Mouse (Mus musculus): ENCODE measurements around the gene Ndufa7. TPM values are rescaled to one million over a fixed set of nuclear protein-coding genes. Genes with fewer than 3 reads are reported as not detected.

Gene Ndufa7
- polyA plus RNA-seq, 1 experiment from 2014 or later: 402 TPM

- Histone ChIP-seq H3K27ac (ENCODE audit: low read length) (no peak overlapping the region), H3K27me3 (replicated peaks; ENCODE audit: control insufficient read depth, insufficient read depth, low read length) (peaks cover 16% of the 10 kb centered on the region; the same call in 1 of the 2 replicates), H3K9ac (replicated peaks; ENCODE audit: low read depth, low read length) (no peak overlapping the region), H3K36me3 (ENCODE audit: control insufficient read depth, insufficient read depth) (no peaks in the 10 kb centered on the region), H3K4me1 (replicated peaks; ENCODE audit: control insufficient read depth, insufficient read depth, low read length) (peaks cover 6% of the 10 kb centered on the region; the same call in 1 of the 2 replicates), H3K4me3 (replicated peaks; ENCODE audit: low read length) (no peak overlapping the region), H3K9me3 (ENCODE audit: control insufficient read depth, low read length) (no peaks in the 10 kb centered on the region), H3K4me2 (ENCODE audit: low read length) (no peak overlapping the region)
- WGBS: 52% methylated on average over 10 of the region's 10 CpGs
- ATAC-seq: no peak
Measured at GRCm38 (mm10) chr17:33808192-33808591, 16.2 kb upstream of the Ndufa7 start.

- Histone ChIP-seq H3K27me3 (replicated peaks; ENCODE audit: control insufficient read depth, insufficient read depth, low read length) (peaks cover 13% of the 10 kb centered on the region; the same call in 1 of the 2 replicates), H3K9me3 (ENCODE audit: control insufficient read depth, low read length) (no peaks in the 10 kb centered on the region), H3K4me1 (replicated peaks; ENCODE audit: control insufficient read depth, insufficient read depth, low read length) (peaks cover 6% of the 10 kb centered on the region; the same call in 1 of the 2 replicates), H3K36me3 (ENCODE audit: control insufficient read depth, insufficient read depth) (no peaks in the 10 kb centered on the region), H3K27ac (ENCODE audit: low read length) (no peak within 1 kb of the TSS), H3K4me3 (replicated peaks; ENCODE audit: low read length) (peak within 1 kb of the TSS; percentile 50), H3K4me2 (ENCODE audit: low read length) (peak within 1 kb of the TSS; percentile 71), H3K9ac (replicated peaks; ENCODE audit: low read depth, low read length) (peak within 1 kb of the TSS; percentile 48)
- WGBS: 1% methylated on average over 36 of the region's 36 CpGs
- ATAC-seq: peak; percentile 99
Measured at GRCm38 (mm10) chr17:33810334-33811141, 13.8 kb upstream of the Ndufa7 start, which contains the start of gene Kank3. Gene Kank3 (plus strand): TSS chr17:33810519.

GRCm38 (mm10) chr17:33811142-33811516 is 13.2 kb upstream of the Ndufa7 start:
- Histone ChIP-seq H3K9ac (replicated peaks; ENCODE audit: low read depth, low read length) (0 out of 2 replicates have a peak overlapping the region, but pooled peaks have one; percentile 17), H3K4me2 (ENCODE audit: low read length) (peak overlapping the region; percentile 71), H3K9me3 (ENCODE audit: control insufficient read depth, low read length) (no peaks in the 10 kb centered on the region), H3K4me1 (replicated peaks; ENCODE audit: control insufficient read depth, insufficient read depth, low read length) (peaks cover 6% of the 10 kb centered on the region; the same call in 1 of the 2 replicates), H3K4me3 (replicated peaks; ENCODE audit: low read length) (peak overlapping the region; percentile 50), H3K36me3 (ENCODE audit: control insufficient read depth, insufficient read depth) (no peaks in the 10 kb centered on the region), H3K27me3 (replicated peaks; ENCODE audit: control insufficient read depth, insufficient read depth, low read length) (peaks cover 13% of the 10 kb centered on the region; the same call in 1 of the 2 replicates), H3K27ac (ENCODE audit: low read length) (no peak overlapping the region)
- WGBS: 28% methylated on average over 7 of the region's 7 CpGs
- no peak for ATAC-seq

GRCm38 (mm10) chr17:33812475-33812874 is 11.9 kb upstream of the Ndufa7 start:
- H3K9ac ChIP-seq (replicated peaks; ENCODE audit: low read depth, low read length): no peak overlapping the region
- 57% methylated on average over 3 of the region's 3 CpGs for WGBS
- peaks cover 12% of the 10 kb centered on the region for H3K4me1 ChIP-seq (replicated peaks; ENCODE audit: control insufficient read depth, insufficient read depth, low read length)
- no peaks in the 10 kb centered on the region for H3K9me3 ChIP-seq (ENCODE audit: control insufficient read depth, low read length)
- no peak overlapping the region for H3K27ac ChIP-seq (ENCODE audit: low read length)
- no peak overlapping the region for H3K4me3 ChIP-seq (replicated peaks; ENCODE audit: low read length)
- no peak overlapping the region for H3K4me2 ChIP-seq (ENCODE audit: low read length)
- H3K27me3 ChIP-seq (replicated peaks; ENCODE audit: control insufficient read depth, insufficient read depth, low read length): peaks cover 10% of the 10 kb centered on the region; the same call in 1 of the 2 replicates
- no peak for ATAC-seq
- no peaks in the 10 kb centered on the region for H3K36me3 ChIP-seq (ENCODE audit: control insufficient read depth, insufficient read depth)

- Histone ChIP-seq H3K27me3 (replicated peaks; ENCODE audit: control insufficient read depth, insufficient read depth, low read length) (peaks cover 10% of the 10 kb centered on the region; the same call in 1 of the 2 replicates), H3K4me3 (replicated peaks; ENCODE audit: low read length) (no peak overlapping the region), H3K4me2 (ENCODE audit: low read length) (no peak overlapping the region), H3K9me3 (ENCODE audit: control insufficient read depth, low read length) (no peaks in the 10 kb centered on the region), H3K4me1 (replicated peaks; ENCODE audit: control insufficient read depth, insufficient read depth, low read length) (peaks cover 15% of the 10 kb centered on the region), H3K9ac (replicated peaks; ENCODE audit: low read depth, low read length) (no peak overlapping the region), H3K27ac (ENCODE audit: low read length) (no peak overlapping the region), H3K36me3 (ENCODE audit: control insufficient read depth, insufficient read depth) (no peaks in the 10 kb centered on the region)
- WGBS: 73% methylated on average over 4 of the region's 4 CpGs
- ATAC-seq: no peak
Measured at GRCm38 (mm10) chr17:33812990-33813389, 11.4 kb upstream of the Ndufa7 start.

DNA sequence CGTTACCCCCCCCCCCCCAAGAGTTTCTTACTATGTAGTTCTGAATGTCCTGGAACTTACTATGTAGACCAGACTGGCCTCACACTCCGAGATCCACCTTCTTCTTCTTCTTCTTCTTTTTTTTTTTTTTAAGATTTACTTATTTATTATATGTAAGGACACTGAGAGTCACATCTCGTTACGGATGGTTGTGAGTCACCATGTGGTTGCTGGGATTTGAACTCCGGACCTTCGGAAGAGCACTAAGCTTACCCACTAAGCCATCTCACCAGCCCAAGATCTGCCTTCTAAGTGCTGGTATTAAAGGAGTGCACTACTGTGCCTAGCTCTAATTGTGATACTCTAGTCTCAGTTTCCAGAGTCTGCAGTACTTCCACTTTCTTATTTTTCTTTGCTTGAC is 9.0 kb upstream of the Ndufa7 start:
- H3K9me3 ChIP-seq (ENCODE audit: control insufficient read depth, low read length): no peaks in the 10 kb centered on the region
- peaks cover 23% of the 10 kb centered on the region for H3K4me1 ChIP-seq (replicated peaks; ENCODE audit: control insufficient read depth, insufficient read depth, low read length)
- peaks cover 3% of the 10 kb centered on the region; the same call in 1 of the 2 replicates for H3K36me3 ChIP-seq (ENCODE audit: control insufficient read depth, insufficient read depth)
- H3K4me3 ChIP-seq (replicated peaks; ENCODE audit: low read length): no peak overlapping the region
- 96% methylated on average over 5 of the region's 6 CpGs for WGBS
- no peak for ATAC-seq
- H3K27me3 ChIP-seq (replicated peaks; ENCODE audit: control insufficient read depth, insufficient read depth, low read length): peaks cover 8% of the 10 kb centered on the region; the same call in 1 of the 2 replicates
- H3K27ac ChIP-seq (ENCODE audit: low read length): no peak overlapping the region
- no peak overlapping the region for H3K9ac ChIP-seq (replicated peaks; ENCODE audit: low read depth, low read length)
- H3K4me2 ChIP-seq (ENCODE audit: low read length): no peak overlapping the region

GRCm38 (mm10) chr17:33816612-33817011 is 7.8 kb upstream of the Ndufa7 start:
- H3K4me2 ChIP-seq (ENCODE audit: low read length): peak overlapping the region; percentile 95

GRCm38 (mm10) chr17:33817184-33817968 is 7.0 kb upstream of the Ndufa7 start:
- Histone ChIP-seq H3K4me3 (replicated peaks; ENCODE audit: low read length) (peak overlapping the region; percentile 63), H3K9me3 (ENCODE audit: control insufficient read depth, low read length) (no peaks in the 10 kb centered on the region), H3K27me3 (replicated peaks; ENCODE audit: control insufficient read depth, insufficient read depth, low read length) (no peaks in the 10 kb centered on the region), H3K27ac (ENCODE audit: low read length) (peak overlapping the region; percentile 90), H3K4me2 (ENCODE audit: low read length) (peak overlapping the region; percentile 95), H3K36me3 (ENCODE audit: control insufficient read depth, insufficient read depth) (peaks cover 19% of the 10 kb centered on the region), H3K4me1 (replicated peaks; ENCODE audit: control insufficient read depth, insufficient read depth, low read length) (peaks cover 20% of the 10 kb centered on the region), H3K9ac (replicated peaks; ENCODE audit: low read depth, low read length) (peak overlapping the region; percentile 92)
- ATAC-seq: peak; percentile 97
- 1% methylated on average over 88 of the region's 89 CpGs for WGBS

More at GRCm38 (mm10) chr17:33816612-33817011, 7.8 kb upstream of the Ndufa7 start:
- H3K36me3 ChIP-seq (ENCODE audit: control insufficient read depth, insufficient read depth): peaks cover 14% of the 10 kb centered on the region
- WGBS: 56% methylated on average over 5 of the region's 5 CpGs
- ATAC-seq: no peak
- no peak overlapping the region for H3K9ac ChIP-seq (replicated peaks; ENCODE audit: low read depth, low read length)
- H3K27ac ChIP-seq (ENCODE audit: low read length): peak overlapping the region; percentile 90; the same call in 1 of the 2 replicates
- H3K4me3 ChIP-seq (replicated peaks; ENCODE audit: low read length): peak overlapping the region; percentile 63
- H3K9me3 ChIP-seq (ENCODE audit: control insufficient read depth, low read length): no peaks in the 10 kb centered on the region
- H3K4me1 ChIP-seq (replicated peaks; ENCODE audit: control insufficient read depth, insufficient read depth, low read length): peaks cover 17% of the 10 kb centered on the region
- no peaks in the 10 kb centered on the region for H3K27me3 ChIP-seq (replicated peaks; ENCODE audit: control insufficient read depth, insufficient read depth, low read length)
